Mouse (Mus musculus) megakaryocyte-erythroid progenitor cell, adult 5-6 weeks (primary cell): ENCODE results near the gene Stk39. TPM values are rescaled to one million over a fixed set of nuclear protein-coding genes. Genes with fewer than 3 reads are reported as not detected.

Experiments used
- ATAC-seq: replicated peaks from 2 replicates; pipeline ENCODE4 v1.8.0; 2016; ENCODE audit warnings: mild to moderate bottlenecking, inconsistent platforms; ENCODE audit not compliant: severe bottlenecking, poor library complexity, low FRiP score, low TSS enrichment
- total RNA-seq, 2 experiments: library from RNA; stranded (forward) in 1 of 2; stranded (reverse) in 1 of 2; fragments of 200-1000, 215-1000 nt in 1 of 2; fragments of >200 nt in 1 of 2; fragmentation: Nextera tagmentation in 1 of 2; gene quantifications; 2 replicates each; pipeline ENCODE4 v1.2.3; 2014 to 2017

The Stk39 gene
- total RNA-seq, 2 experiments from 2014 or later = 1.3 to 2.1 TPM

GRCm38 (mm10) chr2:68404274-68405162, 67.5 kb downstream of the Stk39 start:
- ATAC-seq = no peak

- ATAC-seq = no peak
These were observed 78.2 kb downstream of the Stk39 start for GRCm38 (mm10) chr2:68393611-68394549.

DNA sequence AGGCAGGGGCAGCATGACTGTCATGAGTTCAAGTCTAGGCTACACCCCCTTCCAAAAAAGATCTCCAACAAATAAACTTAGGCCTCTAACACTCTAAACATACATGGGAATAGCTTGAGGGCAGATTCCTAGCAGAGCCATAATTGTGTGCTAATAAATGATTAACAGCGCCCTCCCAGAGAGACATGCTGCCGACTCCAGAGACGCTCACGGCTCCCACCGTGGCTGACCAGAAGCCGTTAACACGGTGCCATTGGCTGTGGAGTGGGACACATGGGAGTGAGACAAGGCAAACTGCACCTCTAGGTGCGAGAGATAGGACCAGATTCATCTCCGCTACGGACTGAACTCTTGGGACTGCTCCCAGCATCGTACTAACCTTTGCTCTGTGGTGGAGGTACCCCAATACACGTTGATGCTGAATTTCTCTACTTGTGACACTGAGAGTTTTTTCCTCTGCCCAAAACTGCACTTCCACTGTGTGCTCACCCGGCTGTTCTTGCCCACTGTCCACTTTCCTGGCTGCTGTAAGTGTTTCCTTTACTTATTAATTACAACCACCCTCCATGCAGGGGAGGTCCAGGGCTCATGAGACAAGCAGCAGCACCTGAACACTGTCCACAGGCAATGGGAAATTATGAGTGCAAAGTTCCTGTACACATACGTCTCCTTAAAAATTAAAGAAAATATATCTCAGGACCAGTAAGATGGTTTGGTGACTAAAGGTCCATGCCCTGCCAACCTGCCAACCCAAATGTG, 84.1 kb downstream of the Stk39 start:
- ATAC-seq = no peak

- no peak for ATAC-seq
These were observed 85.7 kb downstream of the Stk39 start for GRCm38 (mm10) chr2:68386313-68386863.

- no peak for ATAC-seq
These were observed 86.3 kb downstream of the Stk39 start for GRCm38 (mm10) chr2:68385654-68386312.

- ATAC-seq = no peak
These were observed 88.1 kb downstream of the Stk39 start for GRCm38 (mm10) chr2:68383964-68384363.

GRCm38 (mm10) chr2:68382394-68383059, 89.5 kb downstream of the Stk39 start:
- ATAC-seq = 0 out of 2 replicates have a peak, but pooled peaks have one; percentile 22

DNA sequence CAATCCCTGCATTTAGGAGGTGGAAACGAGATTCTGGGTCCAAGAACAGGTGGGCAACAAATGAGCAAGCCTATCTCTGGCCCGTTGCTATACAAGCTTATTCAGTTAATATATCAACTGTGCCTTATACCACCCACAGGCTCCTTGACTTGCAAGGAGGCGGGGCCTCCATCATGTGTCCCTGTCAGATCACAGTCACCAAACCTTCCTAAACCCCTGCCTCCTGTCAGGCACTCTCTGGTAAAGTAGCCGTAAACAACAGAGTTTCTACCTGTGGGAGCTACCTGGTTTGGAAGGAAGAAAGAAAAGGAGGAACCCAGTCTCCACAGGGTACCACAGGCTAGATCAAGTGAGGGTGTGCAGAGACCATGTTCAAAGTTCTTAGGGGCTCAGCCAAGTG, 90.2 kb downstream of the Stk39 start:
- 0 out of 2 replicates have a peak, but pooled peaks have one; percentile 44 for ATAC-seq

DNA sequence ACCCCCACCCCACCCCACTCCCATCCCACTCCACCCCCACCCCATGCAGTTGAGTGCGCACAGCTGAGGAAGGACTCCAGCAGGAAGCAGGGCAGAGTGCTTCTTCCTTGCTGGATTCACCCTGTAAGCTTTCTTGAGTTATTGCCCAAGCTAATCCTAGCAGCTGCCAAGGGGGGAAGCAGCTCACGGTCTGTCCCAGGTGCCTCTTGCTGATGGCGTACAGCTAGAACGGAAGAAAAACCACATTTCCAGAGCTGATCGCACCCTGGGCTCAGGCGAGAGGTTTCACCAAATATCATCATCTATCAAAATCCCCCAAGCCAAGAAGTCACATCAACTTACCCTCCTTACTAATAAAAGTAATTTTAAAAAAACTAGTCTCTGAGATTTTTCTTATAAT, 90.9 kb downstream of the Stk39 start:
- ATAC-seq = no peak

DNA sequence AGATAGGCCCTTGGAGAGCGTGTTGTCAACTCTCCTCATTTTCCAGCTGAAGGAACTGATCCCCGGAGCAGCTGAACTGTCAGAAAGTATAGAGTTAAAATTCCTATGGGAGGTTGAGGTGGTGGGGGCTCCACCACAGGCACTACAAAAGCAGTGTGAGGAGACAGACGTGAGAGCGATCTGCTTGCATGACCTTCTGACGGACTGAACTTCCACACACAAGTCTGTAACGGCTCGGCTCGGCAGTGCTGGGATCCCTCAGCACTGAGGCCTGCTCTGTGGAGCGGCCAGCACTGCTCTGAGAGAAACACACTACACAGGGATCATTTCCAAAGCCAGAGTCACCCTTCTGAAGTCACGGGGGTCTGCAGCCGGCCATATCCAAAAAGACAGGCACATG, 92.4 kb downstream of the Stk39 start:
- ATAC-seq = no peak

DNA sequence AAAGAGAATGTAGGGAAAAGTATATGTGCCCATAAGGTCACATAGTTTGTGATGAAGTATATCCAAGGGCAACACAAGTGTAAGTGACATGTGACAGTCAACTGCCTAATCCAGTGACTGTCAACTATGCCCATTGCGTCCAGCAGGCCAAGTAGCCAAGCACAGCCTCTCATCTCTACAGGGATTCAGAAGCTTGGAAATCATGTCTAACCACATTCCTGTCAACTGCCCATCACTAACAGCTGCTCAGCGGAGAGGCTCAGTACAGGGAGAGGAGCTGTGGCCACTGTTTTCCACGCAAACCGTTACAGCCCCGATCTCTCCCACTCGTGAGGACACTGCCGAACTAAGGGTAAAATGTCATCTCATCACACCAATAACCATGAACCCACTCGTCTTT, 93.7 kb downstream of the Stk39 start:
- no peak for ATAC-seq

DNA sequence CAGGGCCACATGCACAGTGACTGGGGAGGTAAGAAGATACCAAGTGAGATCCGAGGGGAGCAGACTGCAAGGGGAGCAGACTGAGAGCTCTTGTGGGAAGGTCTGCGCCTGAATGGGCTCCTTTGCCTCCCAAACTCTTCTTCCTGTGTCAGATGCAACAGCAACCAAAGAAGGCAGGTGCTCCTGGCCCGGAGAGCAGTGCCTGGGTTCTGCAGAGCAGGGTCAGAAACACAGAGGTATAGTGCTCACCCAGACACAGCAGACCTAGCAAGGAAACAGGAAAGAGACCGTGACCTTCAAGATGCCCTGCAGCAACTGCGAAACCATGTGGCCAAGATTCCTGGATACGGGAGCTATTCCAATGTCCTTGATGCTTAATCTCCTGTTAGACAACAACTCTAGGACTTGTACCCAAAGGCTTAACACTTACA, 94.8 kb downstream of the Stk39 start:
- no peak for ATAC-seq

- ATAC-seq = no peak
These were observed 95.4 kb downstream of the Stk39 start for GRCm38 (mm10) chr2:68376660-68377059.

DNA sequence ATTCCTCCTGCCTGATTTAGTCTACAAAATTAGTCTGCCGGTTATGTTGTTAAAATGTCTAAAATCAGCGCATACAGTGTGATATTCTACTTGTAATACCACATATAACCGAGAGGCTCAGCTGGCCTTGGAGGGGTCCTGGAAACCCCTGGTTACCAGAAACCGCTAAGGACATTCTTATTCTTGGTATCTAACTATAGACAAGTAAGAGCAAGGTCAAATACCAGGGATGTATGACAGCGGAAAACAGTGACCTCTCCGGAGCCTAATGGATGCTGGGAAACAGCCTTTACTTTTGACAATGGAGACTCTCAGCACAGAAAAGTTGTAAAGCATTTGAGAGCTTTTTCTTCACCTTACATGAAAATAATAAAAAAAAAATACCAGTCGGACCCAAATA, 97.9 kb downstream of the Stk39 start:
- no peak for ATAC-seq

DNA sequence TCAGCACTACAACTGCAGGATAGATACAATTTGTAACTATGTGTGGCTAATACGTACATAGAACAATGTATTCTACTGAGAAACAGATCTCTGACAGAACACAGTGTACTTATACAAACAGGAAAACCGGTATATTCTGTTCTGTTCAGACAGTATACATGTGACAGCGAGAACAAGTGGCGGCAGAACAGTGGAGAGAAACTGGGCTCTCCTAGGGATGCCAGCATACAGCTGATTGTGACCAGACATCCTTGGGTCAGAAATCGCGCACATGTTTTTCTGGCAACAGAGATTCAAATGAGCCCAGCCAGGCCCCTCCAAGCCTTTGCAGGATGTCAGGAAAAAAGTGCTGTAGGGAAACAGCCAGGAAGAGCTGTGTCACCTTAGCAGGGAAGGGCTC, 100.2 kb downstream of the Stk39 start:
- no peak for ATAC-seq

GRCm38 (mm10) chr2:68370326-68370725, 101.7 kb downstream of the Stk39 start:
- no peak for ATAC-seq

DNA sequence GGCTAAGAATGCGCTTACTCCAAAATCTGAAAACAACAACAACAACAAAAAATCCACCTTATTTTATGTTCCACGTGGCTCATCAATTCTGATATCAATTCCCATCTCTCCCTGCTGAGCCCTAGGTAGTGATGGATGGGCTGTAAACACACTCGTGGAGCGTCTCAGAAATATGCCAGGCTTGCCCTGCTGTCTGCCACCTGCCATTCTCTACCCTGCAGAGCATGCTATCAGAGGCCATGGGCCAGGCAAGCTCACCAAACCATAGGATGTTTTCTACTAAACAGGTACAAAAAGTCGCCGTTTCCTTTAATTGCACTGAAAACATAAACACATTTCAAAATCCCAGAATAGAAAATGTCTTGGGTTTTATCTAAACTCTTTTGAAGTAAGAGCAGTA, 103.0 kb downstream of the Stk39 start:
- no peak for ATAC-seq

DNA sequence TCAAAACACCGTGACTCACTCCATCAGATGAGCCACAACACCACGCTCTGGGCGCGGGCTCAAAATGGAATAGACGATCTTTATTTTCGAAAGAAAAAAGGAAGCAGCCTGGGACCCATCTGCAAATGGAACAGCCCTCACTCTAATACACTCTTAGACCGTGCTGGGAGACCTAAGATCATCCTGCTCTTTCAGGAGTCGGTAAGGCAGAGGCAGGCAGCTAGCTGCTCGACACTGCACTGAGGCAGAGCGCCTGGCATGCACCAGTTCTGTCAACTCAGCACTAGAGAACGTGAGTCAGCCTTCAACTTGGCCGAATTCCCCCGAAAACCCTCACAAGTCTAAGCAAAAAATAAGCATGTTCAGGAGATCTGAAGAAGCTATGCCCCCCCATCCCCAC, 104.1 kb downstream of the Stk39 start:
- ATAC-seq = no peak
